Mouse (Mus musculus) liver, adult 2 months (tissue): Measurements from ENCODE around the gene Cryz.

Experiments used
- CTCF ChIP-seq: fragments of 200-500 bp; IDR thresholded peaks from 2 replicates; pipeline ENCODE4 v1.5.1; 2011; ENCODE audit warnings: low read depth, low read length, control low read depth
- POLR2A ChIP-seq: fragments of 200-500 bp; IDR thresholded peaks from 2 replicates; pipeline ENCODE4 v1.6.1; 2011; ENCODE audit warnings: low read length, control low read depth; ENCODE audit not compliant: insufficient read depth; ENCODE audit errors: extremely low read depth

- no peak for TF ChIP-seq CTCF
- TF ChIP-seq POLR2A: no peak
Observed at GRCm38 (mm10) chr3:154671013-154671412, 74.5 kb downstream of the Cryz start.
